1 mouse cellular context compared by ENCODE assay signal in the genomic region with DNA sequence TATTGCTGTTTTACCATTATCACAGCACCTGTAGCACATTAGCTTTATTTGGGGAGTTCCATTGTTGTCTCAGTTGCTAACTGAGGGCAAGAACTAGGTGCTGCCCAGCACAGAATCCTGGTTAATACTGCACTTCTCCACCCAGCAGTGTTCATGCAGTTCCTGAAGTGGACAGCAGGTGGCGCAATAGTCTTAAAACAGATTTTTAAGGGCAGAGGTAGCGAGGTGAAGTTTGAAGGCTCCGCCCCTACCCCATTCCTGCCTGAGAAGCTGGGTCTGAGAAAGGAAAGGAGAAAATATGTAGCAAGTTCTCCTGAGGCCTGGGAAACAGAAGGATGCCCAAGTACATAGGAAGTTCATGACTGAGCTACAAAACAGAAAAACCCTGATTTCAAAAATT.
TF ChIP-seq lines count a peak whose summit lies in the region.

No protein-coding gene starts in this region.

TF ChIP-seq in CH12.LX, 34 proteins besides CTCF, POLR2A, EP300 and RAD21 (continued from another document):
- TF ChIP-seq MEF2A (IDR thresholded peaks at IDR 0.05; ENCODE audit: borderline replicate concordance, low read depth, low read length) (peak; percentile 46; the same call in 1 of the 2 replicates), NELFE (IDR thresholded peaks at IDR 0.05; ENCODE audit: low read depth, low read length) (peak; percentile 48; the same call in 1 of the 2 replicates), MAFK (IDR thresholded peaks at IDR 0.05; ENCODE audit: insufficient replicate concordance, low read length) (no peak), MAX (IDR thresholded peaks at IDR 0.05; ENCODE audit: low read length) (no peak), ZC3H11A (IDR thresholded peaks at IDR 0.05; ENCODE audit: low read depth, low read length) (peak; percentile 82), ZMIZ1 (IDR thresholded peaks at IDR 0.05; ENCODE audit: low read depth, low read length) (no peak), ELF1 (IDR thresholded peaks at IDR 0.05; ENCODE audit: low read depth, low read length) (0 out of 2 replicates have a peak, but pooled peaks have one; percentile 12), USF1 (IDR thresholded peaks at IDR 0.05; ENCODE audit: low read depth, low read length) (no peak), TBP (conservative IDR thresholded peaks at IDR 0.05; ENCODE audit: low read depth, low read length) (no peak), KAT2A (IDR thresholded peaks at IDR 0.05; ENCODE audit: insufficient replicate concordance, low read length) (no peak), SMC3 (IDR thresholded peaks at IDR 0.05; ENCODE audit: low read depth, low read length) (peak; percentile 91), TCF12 (IDR thresholded peaks at IDR 0.05; ENCODE audit: low read depth, low read length) (0 out of 2 replicates have a peak, but pooled peaks have one; percentile 36), CHD1 (IDR thresholded peaks at IDR 0.05; ENCODE audit: low read depth, low read length) (no peak), JUN (IDR thresholded peaks at IDR 0.05; ENCODE audit: insufficient read depth, low read depth, low read length) (no peak), SIN3A (IDR thresholded peaks at IDR 0.05; ENCODE audit: low read length) (peak; percentile 55; the same call in 1 of the 2 replicates), HCFC1 (IDR thresholded peaks at IDR 0.05; ENCODE audit: low read depth, low read length) (no peak; the same call in 1 of the 2 replicates), ZNF384 (IDR thresholded peaks at IDR 0.05; ENCODE audit: low read depth, low read length) (no peak)
